Mouse (Mus musculus): ENCODE measurements around the gene Adamts2.

DNA sequence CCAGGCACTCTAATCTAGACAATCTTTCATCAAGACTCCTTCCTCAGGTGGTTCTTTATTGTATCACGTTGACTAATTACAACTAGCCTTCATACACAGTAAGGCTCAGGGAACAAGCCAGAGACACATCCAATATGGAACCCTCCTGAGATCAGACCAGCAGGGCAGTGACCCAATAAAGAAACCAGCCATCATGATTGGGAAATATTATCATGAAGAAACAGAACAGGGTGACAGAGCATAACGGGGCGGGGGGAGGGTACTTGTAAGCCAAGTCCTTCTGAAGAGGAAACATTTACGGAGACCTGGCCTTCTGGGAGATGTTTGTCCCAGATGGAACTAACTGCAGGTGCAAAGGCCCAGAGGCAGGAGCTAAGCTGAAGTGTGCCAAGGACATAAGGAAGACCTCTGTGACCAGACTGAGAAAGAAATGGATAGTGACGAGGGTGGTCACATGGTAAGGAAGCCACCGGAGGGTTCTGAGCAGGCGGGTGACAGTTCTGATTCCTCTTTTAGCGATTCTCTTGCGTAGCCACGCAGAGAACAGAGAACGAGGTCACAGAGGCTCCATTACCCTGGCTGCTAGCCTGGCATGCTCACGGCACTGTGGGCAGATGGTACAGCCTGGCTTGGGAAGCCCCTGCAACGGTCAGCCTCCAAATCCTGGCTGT is 36.4 kb downstream of the Adamts2 start:
- TF ChIP-seq CTCF (IDR thresholded peaks at IDR 0.05; ENCODE audit: low read depth) (no peak), EP300 (IDR thresholded peaks at IDR 0.05; ENCODE audit: low read depth) (no peak)
